Mouse (Mus musculus): ENCODE results near the gene Prx. TPM values are rescaled to one million over a fixed set of nuclear protein-coding genes. Genes with fewer than 3 reads are reported as not detected.

The Prx gene
- polyA plus RNA-seq, 1 experiment = 0.33 TPM

DNA sequence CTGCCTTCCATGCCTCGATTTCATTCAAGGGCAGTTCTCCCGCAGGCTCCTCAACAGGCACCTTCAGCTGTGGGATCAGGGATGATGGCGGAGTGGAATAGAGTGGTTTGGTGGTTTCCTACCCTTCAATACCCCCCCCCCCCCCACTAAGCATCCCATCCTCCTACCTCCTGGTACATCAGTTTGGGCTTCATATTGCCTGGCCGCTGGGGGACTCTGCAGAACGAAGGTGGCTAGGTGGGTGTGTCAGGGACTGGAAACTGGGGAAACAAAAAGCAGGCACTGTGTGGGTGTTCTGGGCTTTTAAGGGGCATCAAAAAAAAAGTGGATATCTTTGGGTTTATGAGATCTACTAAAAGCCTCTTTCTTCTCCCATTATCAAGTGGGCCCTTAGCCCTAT lies 42.8 kb downstream of the Prx start:
- H3K27ac ChIP-seq (ENCODE audit: control insufficient read depth, insufficient read depth, low read depth, low read length) = no peak overlapping the region
- no peak for TF ChIP-seq CTCF (IDR thresholded peaks at IDR 0.05; ENCODE audit: control insufficient read depth, insufficient read depth, insufficient replicate concordance, low read depth, low read length)
- TF ChIP-seq POLR2A (IDR thresholded peaks at IDR 0.05; ENCODE audit: control insufficient read depth, low read depth, low read length) = no peak
- H3K4me3 ChIP-seq (ENCODE audit: control insufficient read depth, low read depth, low read length) = no peak overlapping the region
- no peaks in the 10 kb centered on the region for H3K36me3 ChIP-seq (ENCODE audit: control insufficient read depth, insufficient read depth, low read length)
- no peaks in the 10 kb centered on the region for H3K27me3 ChIP-seq (ENCODE audit: control insufficient read depth, insufficient read depth, low read length)
- peaks cover 18% of the 10 kb centered on the region for H3K4me1 ChIP-seq (ENCODE audit: control insufficient read depth, insufficient read depth, low read length)

DNA sequence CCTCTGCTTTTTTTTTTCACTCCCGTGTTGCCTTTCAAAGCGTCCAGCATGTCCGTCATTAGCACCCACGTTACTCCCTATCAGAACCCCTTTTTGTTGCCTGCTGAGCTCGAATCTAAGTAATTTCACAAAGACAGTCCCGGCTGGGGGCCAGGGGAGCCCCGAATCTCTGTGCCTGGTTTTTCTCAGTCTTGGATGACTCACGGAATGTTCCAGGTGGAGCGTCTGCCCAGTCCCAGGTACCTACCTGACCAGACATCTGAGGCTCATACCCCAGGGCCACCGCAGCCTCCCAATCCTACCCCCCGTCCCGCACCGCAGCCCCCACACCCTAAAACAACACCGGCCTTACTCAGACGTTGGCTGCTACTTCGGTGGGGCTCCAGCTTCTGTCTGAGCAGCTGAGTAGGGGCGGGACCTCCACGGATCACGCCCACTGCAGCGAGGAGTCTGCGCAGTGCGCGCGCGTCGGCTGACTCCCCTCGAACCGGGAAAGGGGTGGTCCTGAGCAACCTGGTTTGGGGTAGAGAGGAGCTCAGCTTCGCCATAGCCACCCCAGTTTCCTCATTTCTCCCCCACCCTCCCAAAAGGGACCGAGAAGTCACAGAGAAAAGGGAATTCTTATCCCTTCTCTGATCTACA lies 43.4 kb downstream of the Prx start:
- peaks cover 18% of the 10 kb centered on the region for H3K4me1 ChIP-seq (ENCODE audit: control insufficient read depth, insufficient read depth, low read length)
- H3K36me3 ChIP-seq (ENCODE audit: control insufficient read depth, insufficient read depth, low read length) = no peaks in the 10 kb centered on the region
- peak overlapping the region; percentile 45 for H3K4me3 ChIP-seq (ENCODE audit: control insufficient read depth, low read depth, low read length)
- H3K27me3 ChIP-seq (ENCODE audit: control insufficient read depth, insufficient read depth, low read length) = no peaks in the 10 kb centered on the region
- no peak for TF ChIP-seq POLR2A (IDR thresholded peaks at IDR 0.05; ENCODE audit: control insufficient read depth, low read depth, low read length)
- TF ChIP-seq CTCF (IDR thresholded peaks at IDR 0.05; ENCODE audit: control insufficient read depth, insufficient read depth, insufficient replicate concordance, low read depth, low read length) = no peak
- H3K27ac ChIP-seq (ENCODE audit: control insufficient read depth, insufficient read depth, low read depth, low read length) = peak overlapping the region; percentile 23; the same call in 1 of the 2 replicates

DNA sequence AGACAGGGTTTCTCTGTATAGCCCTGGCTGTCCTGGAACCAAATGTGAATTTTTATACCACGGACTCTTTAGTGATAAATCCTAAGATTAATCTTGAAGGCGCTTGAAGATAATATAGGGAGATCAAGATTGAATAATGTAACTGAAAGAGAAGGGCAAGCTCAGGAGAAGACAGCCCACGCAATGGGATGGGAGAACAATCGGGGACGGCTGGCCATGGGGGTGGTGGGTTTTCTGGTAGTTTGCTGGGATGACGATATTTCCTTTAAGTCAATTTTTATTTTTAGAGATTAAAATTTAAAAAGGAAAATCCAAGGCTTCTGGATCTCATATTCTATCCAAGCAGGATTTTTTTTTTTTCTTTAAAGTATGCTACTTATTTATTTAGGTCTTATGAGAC lies 43.9 kb downstream of the Prx start:
- H3K36me3 ChIP-seq (ENCODE audit: control insufficient read depth, insufficient read depth, low read length) = no peaks in the 10 kb centered on the region
- H3K27me3 ChIP-seq (ENCODE audit: control insufficient read depth, insufficient read depth, low read length) = no peaks in the 10 kb centered on the region
- H3K4me1 ChIP-seq (ENCODE audit: control insufficient read depth, insufficient read depth, low read length) = peaks cover 18% of the 10 kb centered on the region
- TF ChIP-seq POLR2A (IDR thresholded peaks at IDR 0.05; ENCODE audit: control insufficient read depth, low read depth, low read length) (no peak), CTCF (IDR thresholded peaks at IDR 0.05; ENCODE audit: control insufficient read depth, insufficient read depth, insufficient replicate concordance, low read depth, low read length) (no peak)
- no peak overlapping the region for H3K27ac ChIP-seq (ENCODE audit: control insufficient read depth, insufficient read depth, low read depth, low read length)
- no peak overlapping the region; the same call in 1 of the 2 replicates for H3K4me3 ChIP-seq (ENCODE audit: control insufficient read depth, low read depth, low read length)

DNA sequence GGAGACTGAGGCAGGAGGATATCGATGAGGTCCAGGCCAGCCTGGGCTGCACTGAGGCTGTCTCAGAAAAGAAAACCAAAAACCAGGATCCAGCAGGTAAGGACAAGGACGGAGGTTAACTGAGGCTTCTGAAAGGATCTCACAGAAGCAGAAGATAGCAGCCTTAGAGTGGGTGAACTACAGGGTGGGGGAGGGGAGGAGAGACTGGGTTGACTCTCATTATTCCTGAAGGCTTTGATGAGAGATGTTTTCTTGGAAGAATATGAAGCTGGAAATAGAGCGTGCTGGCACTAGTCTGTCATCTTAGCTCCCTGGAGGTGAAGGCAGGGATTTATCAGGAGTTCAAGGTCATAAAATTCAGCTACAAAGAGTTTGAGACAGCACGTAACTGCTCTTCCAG lies 44.7 kb downstream of the Prx start:
- Histone ChIP-seq H3K27ac (ENCODE audit: control insufficient read depth, insufficient read depth, low read depth, low read length) (no peak overlapping the region), H3K36me3 (ENCODE audit: control insufficient read depth, insufficient read depth, low read length) (no peaks in the 10 kb centered on the region), H3K4me1 (ENCODE audit: control insufficient read depth, insufficient read depth, low read length) (peaks cover 18% of the 10 kb centered on the region), H3K27me3 (ENCODE audit: control insufficient read depth, insufficient read depth, low read length) (no peaks in the 10 kb centered on the region), H3K4me3 (ENCODE audit: control insufficient read depth, low read depth, low read length) (no peak overlapping the region)
- TF ChIP-seq POLR2A (IDR thresholded peaks at IDR 0.05; ENCODE audit: control insufficient read depth, low read depth, low read length) = no peak
- TF ChIP-seq CTCF (IDR thresholded peaks at IDR 0.05; ENCODE audit: control insufficient read depth, insufficient read depth, insufficient replicate concordance, low read depth, low read length) = no peak

DNA sequence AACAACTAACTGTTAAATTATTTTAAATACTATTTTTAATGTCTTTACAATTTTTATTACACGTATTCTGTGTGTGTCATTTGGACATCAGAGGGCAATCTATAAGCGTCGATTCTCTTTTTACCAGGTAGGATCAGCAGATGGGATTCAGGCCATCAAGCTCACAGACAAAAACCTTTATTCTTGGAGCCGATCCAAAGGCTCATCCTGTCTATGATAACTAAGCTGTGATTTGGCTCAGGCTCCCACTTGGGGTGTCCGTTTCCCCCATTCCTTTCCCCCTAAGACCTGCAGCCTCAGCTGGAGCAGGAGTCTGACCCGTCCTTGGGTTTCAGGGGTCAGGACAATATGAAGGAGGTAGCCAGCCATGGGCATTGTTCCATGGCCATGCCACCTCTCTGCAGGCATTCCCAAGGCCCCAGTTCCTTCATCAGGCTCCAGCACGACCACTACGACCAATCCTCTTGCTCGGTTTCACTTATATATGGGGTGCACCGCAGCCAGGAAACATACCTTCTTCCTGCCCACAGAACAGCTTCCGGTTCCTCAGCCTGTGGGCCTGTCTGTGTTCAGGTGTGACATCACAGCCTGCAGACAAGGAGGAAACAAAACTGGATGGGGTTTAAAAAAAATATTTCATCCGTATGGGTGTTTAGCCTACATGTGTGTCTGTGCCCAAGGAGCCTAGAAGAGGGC lies 45.7 kb downstream of the Prx start:
- Histone ChIP-seq H3K4me1 (ENCODE audit: control insufficient read depth, insufficient read depth, low read length) (peaks cover 18% of the 10 kb centered on the region), H3K4me3 (ENCODE audit: control insufficient read depth, low read depth, low read length) (no peak overlapping the region), H3K36me3 (ENCODE audit: control insufficient read depth, insufficient read depth, low read length) (no peaks in the 10 kb centered on the region), H3K27me3 (ENCODE audit: control insufficient read depth, insufficient read depth, low read length) (no peaks in the 10 kb centered on the region), H3K27ac (ENCODE audit: control insufficient read depth, insufficient read depth, low read depth, low read length) (no peak overlapping the region)
- TF ChIP-seq CTCF (IDR thresholded peaks at IDR 0.05; ENCODE audit: control insufficient read depth, insufficient read depth, insufficient replicate concordance, low read depth, low read length) = no peak
- TF ChIP-seq POLR2A (IDR thresholded peaks at IDR 0.05; ENCODE audit: control insufficient read depth, low read depth, low read length) = no peak

DNA sequence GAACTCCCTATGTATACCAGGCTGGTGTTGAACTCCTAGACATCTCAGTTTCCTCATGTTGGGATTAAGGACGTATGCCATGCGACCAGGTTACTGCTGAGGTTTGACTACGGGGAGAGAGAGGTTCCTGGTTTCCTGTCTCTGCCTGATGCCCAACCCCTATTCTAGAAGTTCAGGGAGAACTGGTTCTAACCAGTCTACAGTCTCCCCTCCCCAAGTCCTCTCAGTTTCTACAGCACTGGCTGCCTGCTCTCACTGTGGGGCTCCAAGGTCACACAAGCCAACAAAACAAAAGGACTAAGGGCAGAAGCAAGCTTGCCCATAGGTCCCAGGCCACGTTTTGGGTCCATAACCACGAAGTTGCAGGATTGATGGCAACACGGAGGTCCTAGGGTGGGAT lies 50.5 kb downstream of the Prx start:
- peaks cover 3% of the 10 kb centered on the region; the same call in 1 of the 2 replicates for H3K4me1 ChIP-seq (ENCODE audit: control insufficient read depth, insufficient read depth, low read length)
- TF ChIP-seq POLR2A (IDR thresholded peaks at IDR 0.05; ENCODE audit: control insufficient read depth, low read depth, low read length) = no peak
- no peak for TF ChIP-seq CTCF (IDR thresholded peaks at IDR 0.05; ENCODE audit: control insufficient read depth, insufficient read depth, insufficient replicate concordance, low read depth, low read length)
- H3K27ac ChIP-seq (ENCODE audit: control insufficient read depth, insufficient read depth, low read depth, low read length) = no peak overlapping the region
- no peaks in the 10 kb centered on the region for H3K27me3 ChIP-seq (ENCODE audit: control insufficient read depth, insufficient read depth, low read length)
- H3K36me3 ChIP-seq (ENCODE audit: control insufficient read depth, insufficient read depth, low read length) = no peaks in the 10 kb centered on the region
- H3K4me3 ChIP-seq (ENCODE audit: control insufficient read depth, low read depth, low read length) = no peak overlapping the region

DNA sequence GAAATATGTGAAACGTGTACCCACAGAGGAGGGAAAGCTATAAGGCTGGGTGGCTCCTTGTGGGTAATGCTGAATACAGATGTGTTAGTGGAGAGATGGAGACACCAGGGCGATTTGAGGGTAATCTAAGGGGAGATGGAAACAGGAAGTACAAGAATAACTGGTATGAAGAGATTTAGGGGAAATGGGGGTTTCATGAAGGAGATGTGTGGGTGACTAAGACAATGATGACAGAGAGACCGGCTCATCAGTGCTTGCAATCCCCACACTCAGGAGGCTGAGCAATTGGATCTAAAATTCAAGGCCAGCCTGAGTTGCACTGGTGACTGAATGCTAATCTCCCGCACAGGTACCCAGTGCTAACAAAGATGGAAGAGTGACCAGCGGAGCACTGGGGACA lies 52.9 kb downstream of the Prx start:
- H3K27ac ChIP-seq (ENCODE audit: control insufficient read depth, insufficient read depth, low read depth, low read length) = no peak overlapping the region
- H3K27me3 ChIP-seq (ENCODE audit: control insufficient read depth, insufficient read depth, low read length) = no peaks in the 10 kb centered on the region
- H3K36me3 ChIP-seq (ENCODE audit: control insufficient read depth, insufficient read depth, low read length) = no peaks in the 10 kb centered on the region
- TF ChIP-seq CTCF (IDR thresholded peaks at IDR 0.05; ENCODE audit: control insufficient read depth, insufficient read depth, insufficient replicate concordance, low read depth, low read length) (no peak), POLR2A (IDR thresholded peaks at IDR 0.05; ENCODE audit: control insufficient read depth, low read depth, low read length) (no peak)
- H3K4me1 ChIP-seq (ENCODE audit: control insufficient read depth, insufficient read depth, low read length) = peaks cover 3% of the 10 kb centered on the region; the same call in 1 of the 2 replicates
- H3K4me3 ChIP-seq (ENCODE audit: control insufficient read depth, low read depth, low read length) = no peak overlapping the region

All from testis, adult 2 months (tissue).